Mouse (Mus musculus) splenic B cell, adult 2 months (primary cell): ENCODE measurements around the gene Rab10.

Source experiments
- DNase-seq: peaks from one replicate; pipeline ENCODE4 v3.0.0-alpha.2; 2011; ENCODE audit warnings: low read depth, low spot score
- H3K27me3 ChIP-seq: 2 replicates; pipeline ENCODE4 v1.6.1; 2012; ENCODE audit warnings: mild to moderate bottlenecking, low read length, moderate library complexity, mixed read lengths; ENCODE audit not compliant: control insufficient read depth, poor library complexity, insufficient read depth, severe bottlenecking
- H3K36me3 ChIP-seq: 2 replicates; pipeline ENCODE4 v1.6.1; 2012; ENCODE audit warnings: mild to moderate bottlenecking, low read length, moderate library complexity, mixed read lengths; ENCODE audit not compliant: control insufficient read depth, poor library complexity, insufficient read depth, severe bottlenecking

Rab10 gene

DNA sequence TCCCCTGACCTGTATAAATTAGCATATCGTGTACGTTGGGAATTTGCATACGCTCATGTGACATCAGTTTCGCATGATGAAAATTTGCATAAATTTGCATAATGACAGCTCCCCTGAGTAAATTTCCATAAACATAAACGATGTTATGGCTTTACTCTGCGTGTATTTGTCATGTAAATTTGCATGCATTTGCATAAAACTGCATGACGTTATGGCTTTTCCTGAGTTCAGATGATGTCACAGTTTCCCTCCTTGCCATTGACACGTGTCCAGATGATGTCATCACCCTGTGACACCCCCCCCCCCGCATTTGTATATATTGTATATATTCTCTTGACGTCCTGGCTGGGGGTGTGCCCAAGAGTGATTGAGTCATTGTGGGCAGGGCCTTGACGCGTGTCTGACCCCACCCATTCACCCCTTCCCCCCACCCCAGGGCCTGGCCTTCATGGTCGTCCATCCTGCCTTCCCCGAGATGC lies 73.6 kb downstream of the Rab10 start:
- DNase-seq, result no peak

DNA sequence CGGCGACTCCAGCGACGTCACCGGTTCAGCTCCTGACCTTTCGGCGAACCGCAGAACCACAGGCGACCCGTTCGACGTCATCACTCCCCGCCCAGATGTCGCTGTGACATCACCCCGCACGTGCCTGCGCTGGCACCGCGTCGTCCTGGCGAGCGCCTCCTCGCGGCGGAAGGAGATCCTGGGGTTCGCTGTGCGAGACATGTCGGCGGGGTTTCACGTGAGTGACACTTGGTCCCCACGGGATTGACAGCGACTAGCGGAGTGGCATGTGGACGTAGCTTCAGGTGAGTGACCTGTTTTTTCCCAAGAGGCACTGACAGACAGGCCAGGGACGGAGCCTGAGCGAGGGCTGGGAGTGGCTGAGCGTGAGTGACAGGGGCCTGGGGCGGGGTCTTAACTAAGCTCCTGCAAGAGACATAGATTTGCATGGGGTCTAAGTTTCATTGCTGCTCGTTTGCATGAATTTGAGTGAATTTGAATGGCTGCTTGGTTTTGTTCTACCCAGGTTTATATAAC lies 74.1 kb downstream of the Rab10 start:
- H3K27me3 ChIP-seq, result no peaks in the 10 kb centered on the region
- peak; percentile 99 for DNase-seq
- peaks cover 8% of the 10 kb centered on the region for H3K36me3 ChIP-seq

More for the DNA sequence above, 73.6 kb downstream of the Rab10 start:
- Histone ChIP-seq H3K36me3 (peaks cover 8% of the 10 kb centered on the region), H3K27me3 (no peaks in the 10 kb centered on the region)

DNA sequence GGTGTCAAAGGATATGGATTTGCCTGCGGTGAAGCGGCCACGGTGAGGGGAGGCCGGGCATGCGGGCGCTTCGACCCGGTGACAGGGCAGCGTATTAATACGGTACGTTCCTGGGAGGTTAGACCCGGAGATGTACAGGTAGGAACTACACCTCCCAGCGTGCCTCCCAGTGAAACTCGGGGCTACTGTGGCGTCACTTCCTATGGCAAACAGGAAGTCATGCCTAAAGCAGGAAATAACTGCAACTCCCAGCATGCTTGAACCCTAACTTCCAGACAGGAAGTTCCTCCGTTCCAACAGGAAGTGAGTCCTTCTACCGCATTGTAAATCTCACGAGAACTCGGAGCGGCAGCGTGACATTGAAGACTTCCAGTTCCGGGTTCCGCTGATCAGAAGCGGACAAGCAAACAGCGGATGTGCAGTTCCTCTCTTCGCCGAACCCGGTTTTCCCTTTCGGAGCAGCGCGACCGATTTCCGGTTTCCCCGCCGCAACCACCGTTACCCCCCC lies 74.6 kb downstream of the Rab10 start:
- DNase-seq, result peak; percentile 98
- Histone ChIP-seq H3K36me3 (peaks cover 8% of the 10 kb centered on the region), H3K27me3 (no peaks in the 10 kb centered on the region)

DNA sequence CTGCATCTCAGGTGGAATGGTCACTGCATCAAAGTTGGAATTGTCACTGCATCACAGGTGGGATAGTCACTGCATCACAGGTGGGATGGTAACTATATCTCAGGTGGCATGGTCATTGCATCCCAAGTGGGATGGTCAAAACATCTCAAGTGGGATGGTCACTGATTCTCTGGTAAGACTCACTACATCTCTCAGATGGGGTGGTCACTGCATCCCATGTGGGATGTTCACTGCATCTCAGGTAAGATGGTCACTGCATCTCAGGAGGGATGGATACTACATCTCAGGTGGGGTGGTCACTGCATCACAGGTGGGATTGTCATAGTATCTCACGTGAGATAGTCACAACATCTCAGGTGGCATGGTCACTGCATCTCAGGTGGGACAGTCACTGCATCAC lies 75.7 kb downstream of the Rab10 start:
- H3K36me3 ChIP-seq, result peaks cover 8% of the 10 kb centered on the region
- H3K27me3 ChIP-seq, result no peaks in the 10 kb centered on the region
- no peak for DNase-seq

DNA sequence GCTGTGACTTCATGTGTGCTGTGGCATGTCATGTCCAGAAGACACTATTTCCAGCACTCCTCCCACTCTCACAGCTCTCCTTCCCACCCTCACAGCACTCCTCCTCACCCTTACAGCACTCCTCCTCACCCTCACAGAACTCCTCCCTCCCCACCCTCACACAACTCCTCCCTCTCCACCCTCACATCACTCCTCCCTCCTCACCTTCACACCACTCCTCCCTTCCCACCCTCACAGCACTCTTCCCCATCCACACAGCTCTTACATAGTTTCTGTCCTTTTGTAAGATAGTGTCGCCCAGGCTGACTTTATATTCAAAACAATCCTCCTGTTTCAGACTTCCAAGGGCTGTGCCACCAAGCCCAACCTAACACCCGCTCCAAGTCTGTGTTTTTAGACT lies 86.4 kb downstream of the Rab10 start:
- no peaks in the 10 kb centered on the region for H3K27me3 ChIP-seq
- H3K36me3 ChIP-seq, result no peaks in the 10 kb centered on the region
- no peak for DNase-seq

DNA sequence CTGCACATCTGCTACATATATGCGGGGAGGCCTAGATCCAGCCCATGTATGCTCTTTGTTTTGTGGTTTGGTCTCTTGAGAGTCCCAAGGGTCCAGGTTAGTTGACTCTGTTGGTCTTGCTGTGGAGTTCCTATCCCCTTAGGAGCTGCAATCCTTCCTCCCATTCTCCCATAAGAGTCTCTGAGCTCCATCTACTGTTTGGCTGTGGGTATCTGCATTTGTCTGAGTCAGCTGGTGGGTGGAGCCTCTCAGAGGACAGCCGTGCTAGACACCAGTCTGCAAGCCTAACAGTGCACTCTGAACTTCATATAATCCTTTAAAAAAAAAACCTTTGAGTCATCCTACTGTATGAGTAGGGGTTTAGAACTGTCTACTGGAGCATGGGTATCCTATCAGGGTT lies 99.6 kb downstream of the Rab10 start:
- Histone ChIP-seq H3K36me3 (no peaks in the 10 kb centered on the region), H3K27me3 (no peaks in the 10 kb centered on the region)
- DNase-seq, result no peak

DNA sequence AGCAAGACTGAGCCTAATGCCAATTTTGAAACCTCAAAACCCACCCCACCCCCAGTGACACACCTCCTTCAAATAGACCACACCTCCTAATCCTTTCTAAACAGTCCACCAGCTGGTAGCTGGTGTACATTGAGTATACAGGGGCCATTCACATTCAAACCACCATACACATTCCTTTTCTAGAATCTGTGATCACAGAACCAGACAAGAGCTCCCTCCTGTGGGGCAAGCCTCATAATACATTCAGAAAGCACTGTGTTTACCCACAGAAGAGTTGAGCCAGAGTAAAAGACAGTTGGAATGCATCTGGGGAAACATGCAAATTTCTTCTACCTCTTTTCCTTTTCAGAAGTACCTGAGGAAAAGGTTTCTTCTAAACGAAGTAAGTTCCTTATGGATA lies 100.6 kb downstream of the Rab10 start:
- H3K27me3 ChIP-seq, result no peaks in the 10 kb centered on the region
- no peak for DNase-seq
- no peaks in the 10 kb centered on the region for H3K36me3 ChIP-seq
